Mouse (Mus musculus): ENCODE measurements around the gene Gm32687.
A peak's percentile ranks its signal among the peaks of the same experiment; 100 is the strongest.
"Not testable (repeated sequence)": the region's sequence is repeated elsewhere in the genome, so short reads cannot be mapped to it uniquely, and the experiment has no call there.

The Gm32687 gene

DNA sequence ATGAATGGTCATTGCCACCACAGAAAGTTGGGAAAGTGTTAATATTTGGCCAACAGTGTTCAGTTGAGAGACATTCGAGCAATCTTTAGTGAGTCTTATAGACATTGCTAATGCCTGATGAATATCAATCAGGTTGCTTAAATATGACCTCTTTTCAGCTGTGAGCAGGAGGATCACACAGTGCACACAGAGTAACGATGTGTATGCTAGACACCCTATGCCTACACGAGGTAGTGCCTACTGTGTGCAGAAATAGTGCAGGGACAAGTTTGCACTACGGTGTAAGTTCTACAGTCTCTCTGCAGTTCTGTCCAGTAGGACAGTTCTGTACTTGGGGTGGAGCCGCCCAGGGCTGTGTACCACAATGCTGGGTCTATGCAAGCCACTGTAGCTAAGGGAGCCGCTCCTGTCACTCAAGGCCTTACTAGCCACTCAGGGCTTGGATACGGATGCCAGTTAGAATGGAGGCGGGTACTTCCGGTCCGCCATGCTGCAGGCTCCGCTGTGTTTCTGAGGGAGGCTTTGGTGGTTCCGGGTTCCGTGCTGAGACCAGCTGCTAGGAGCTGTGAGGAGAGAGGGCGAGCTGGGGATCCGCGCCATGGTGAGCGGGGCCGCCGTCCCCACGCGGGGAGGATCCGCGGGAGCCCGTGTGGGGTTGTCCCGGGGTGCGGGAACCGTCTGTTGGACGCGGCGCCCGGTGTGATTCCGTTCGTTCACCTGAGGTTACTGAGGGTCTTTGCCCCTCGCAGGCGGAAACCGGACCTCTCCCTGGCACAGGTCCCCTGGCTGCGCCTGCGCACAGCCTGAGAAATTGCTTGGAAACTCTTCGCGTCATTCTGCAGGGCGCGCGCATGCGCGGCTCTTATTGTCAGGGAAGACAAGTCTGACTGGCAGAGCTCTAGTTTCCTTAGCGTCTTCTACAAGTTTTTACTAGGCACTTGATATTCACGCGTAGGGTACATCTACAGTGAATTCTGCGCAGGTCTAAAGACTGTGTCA lies at the start of gene Gm32687:
TSS of gene Gm32687 (plus strand) at position 526 of the 999 bp plus-strand sequence.
- DNase-seq, result peak; percentile 2

GRCm38 (mm10) chr10:81846219-81846618 lies 17.5 kb upstream of the Gm32687 start:
- DNase-seq, result not testable (repeated sequence)

- not testable (repeated sequence) for DNase-seq
These were observed 66.4 kb downstream of the Gm32687 start, which contains the start of gene Zfp781 for GRCm38 (mm10) chr10:81929842-81930743. TSS of gene Zfp781 (minus strand) at chr10:81930480.

Measured in thymus, postnatal 14 days (tissue).